Comparison of ENCODE assay signal across 24 mouse cellular contexts in the genomic region with DNA sequence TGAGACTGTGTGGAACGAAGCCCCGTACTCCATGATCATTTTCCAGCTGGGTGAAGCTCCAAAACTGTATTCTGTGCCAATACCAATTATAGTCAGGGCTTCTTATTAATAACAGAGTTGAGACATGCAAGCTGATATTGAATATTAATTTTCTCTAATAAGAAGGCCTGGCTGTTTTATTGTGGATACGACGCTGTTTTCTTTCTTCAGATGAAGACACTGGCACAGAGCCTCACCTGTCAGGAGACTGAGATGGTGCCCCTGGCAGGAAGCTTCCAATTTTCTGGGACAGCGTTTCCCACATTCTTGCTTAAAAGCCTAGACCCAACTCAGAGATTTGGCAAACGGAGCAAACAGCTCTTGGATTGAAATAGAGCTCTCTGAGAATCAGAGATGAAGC. TPM values are rescaled to one million over a fixed set of nuclear protein-coding genes. Genes with fewer than 3 reads are reported as not detected.
A peak's percentile ranks its signal among the peaks of the same experiment; 100 is the strongest.
DNase-seq lines count a peak whose midpoint lies in the region; ATAC-seq lines count a peak whose summit lies in the region.
"Had no signal": no experiment of that assay in that cellular context is flagged by ENCODE, and none has a peak within 500 bp of the region (broad histone marks: within the 10 kb centered on the region; RNA-seq: fewer than 3 reads in every experiment).

No protein-coding gene starts in this region.

- no peak overlapping the region for H3K4me2 ChIP-seq in forebrain, embryonic 14.5 days (ENCODE audit: low read length)
- no peak overlapping the region for H3K4me2 ChIP-seq in forebrain, embryonic 16.5 days (ENCODE audit: low read length)
- H3K4me2 ChIP-seq: embryonic facial prominence, embryonic 15.5 days; heart, embryonic 11.5 days; limb, embryonic 13.5 days; liver, embryonic 13.5 days; lung, embryonic 14.5 days had no signal

- H3K4me1 ChIP-seq in forebrain, embryonic 14.5 days (ENCODE audit: control insufficient read depth, insufficient read depth, low read length), result peaks cover 17% of the 10 kb centered on the region
- H3K4me1 ChIP-seq in forebrain, embryonic 10.5 days, result peaks cover 12% of the 10 kb centered on the region
- peaks cover 29% of the 10 kb centered on the region for H3K4me1 ChIP-seq in forebrain, embryonic 16.5 days (replicated peaks; ENCODE audit: control insufficient read depth, insufficient read depth, low read length)
- H3K4me1 ChIP-seq: embryonic facial prominence, embryonic 15.5 days; limb, embryonic 13.5 days; liver, embryonic 13.5 days had no signal

- peak; percentile 67 for DNase-seq in forebrain, embryonic 14.5 days (ENCODE audit: low spot score)
- no peak for DNase-seq in forebrain, embryonic 10.5 days (ENCODE audit: extremely low spot score, low spot score)
- DNase-seq in left cerebral cortex, postnatal 4 days, result peak; percentile 8
- no peak for DNase-seq in left cerebral cortex, adult 9 months (ENCODE audit: low spot score in 2 of 2)
- peak; percentile 59 for DNase-seq in cerebellum, adult 9-10 months
- DNase-seq in ovary, postnatal 36 days (ENCODE audit: low spot score), result no peak
- no peak for DNase-seq in thymus, adult 18-20 months
- DNase-seq: adrenal gland, postnatal 36 days; B cell, adult 2 months; gastrocnemius, adult 2 months; heart, postnatal 14 days; kidney, adult 18-20 months; liver, embryonic 13.5 days; lung, embryonic 14.5 days; lung, postnatal 36 days; right cerebral cortex, adult 18-20 months; spleen, adult 18-20 months; thymus, postnatal 4 days had no signal

- no peaks in the 10 kb centered on the region for H3K9me3 ChIP-seq in forebrain, embryonic 14.5 days (replicated peaks; ENCODE audit: control insufficient read depth, low read length)
- H3K9me3 ChIP-seq in forebrain, embryonic 10.5 days, result no peaks in the 10 kb centered on the region
- H3K9me3 ChIP-seq in forebrain, embryonic 16.5 days (ENCODE audit: control insufficient read depth, low read length), result no peaks in the 10 kb centered on the region
- H3K9me3 ChIP-seq: embryonic facial prominence, embryonic 15.5 days; limb, embryonic 13.5 days; liver, embryonic 13.5 days had no signal

- no peak overlapping the region for H3K4me3 ChIP-seq in forebrain, embryonic 14.5 days (ENCODE audit: low read depth, low read length)
- no peak overlapping the region for H3K4me3 ChIP-seq in forebrain, embryonic 10.5 days
- H3K4me3 ChIP-seq in forebrain, embryonic 16.5 days (replicated peaks; ENCODE audit: low read length), result no peak overlapping the region
- H3K4me3 ChIP-seq: embryonic facial prominence, embryonic 15.5 days; gastrocnemius, adult 2 months; limb, embryonic 13.5 days; liver, embryonic 13.5 days had no signal

- intact Hi-C loops in left cerebral cortex, postnatal 4 days (cut with DNase I), result no loop called here

- WGBS in forebrain, embryonic 14.5 days, result 45% methylated on average over 6 of the region's 6 CpGs
- WGBS in forebrain, embryonic 10.5 days, result 79% methylated on average over 6 of the region's 6 CpGs
- WGBS in forebrain, embryonic 16.5 days, result 28% methylated on average over 6 of the region's 6 CpGs

- 0 out of 2 replicates have a peak, but pooled peaks cover 2% of the 10 kb centered on the region for H3K36me3 ChIP-seq in forebrain, embryonic 14.5 days (ENCODE audit: control insufficient read depth, insufficient read depth, low read length)
- no peaks in the 10 kb centered on the region for H3K36me3 ChIP-seq in forebrain, embryonic 10.5 days (replicated peaks)
- no peaks in the 10 kb centered on the region for H3K36me3 ChIP-seq in forebrain, embryonic 16.5 days (ENCODE audit: control insufficient read depth, insufficient read depth)
- H3K36me3 ChIP-seq: embryonic facial prominence, embryonic 15.5 days; limb, embryonic 13.5 days; liver, embryonic 13.5 days had no signal

- H3K27ac ChIP-seq in forebrain, embryonic 14.5 days (ENCODE audit: low read depth, low read length), result no peak overlapping the region
- no peak overlapping the region for H3K27ac ChIP-seq in forebrain, embryonic 10.5 days
- peak overlapping the region; percentile 16 for H3K27ac ChIP-seq in forebrain, embryonic 16.5 days (ENCODE audit: low read length)
- H3K27ac ChIP-seq: embryonic facial prominence, embryonic 15.5 days; gastrocnemius, adult 2 months; kidney, postnatal 0 days; limb, embryonic 13.5 days; liver, embryonic 13.5 days had no signal

- peak; percentile 44; the same call in 1 of the 2 replicates for ATAC-seq in forebrain, embryonic 14.5 days
- ATAC-seq in forebrain, embryonic 16.5 days, result peak; percentile 39
- ATAC-seq: hindbrain, embryonic 16.5 days had no signal

- no peak overlapping the region for H3K9ac ChIP-seq in forebrain, embryonic 14.5 days (ENCODE audit: low read length)
- H3K9ac ChIP-seq in forebrain, embryonic 16.5 days (replicated peaks; ENCODE audit: low read depth, low read length), result no peak overlapping the region
- H3K9ac ChIP-seq: embryonic facial prominence, embryonic 15.5 days; limb, embryonic 13.5 days; liver, embryonic 13.5 days; lung, embryonic 14.5 days had no signal

- H3K27me3 ChIP-seq in forebrain, embryonic 14.5 days (replicated peaks; ENCODE audit: control insufficient read depth, insufficient read depth, low read length), result no peaks in the 10 kb centered on the region
- no peaks in the 10 kb centered on the region for H3K27me3 ChIP-seq in forebrain, embryonic 10.5 days (ENCODE audit: poor library complexity, severe bottlenecking)
- no peaks in the 10 kb centered on the region for H3K27me3 ChIP-seq in forebrain, embryonic 16.5 days (replicated peaks; ENCODE audit: control insufficient read depth, insufficient read depth, low read length)
- H3K27me3 ChIP-seq: embryonic facial prominence, embryonic 15.5 days; liver, embryonic 13.5 days had no signal

RNA-seq across cellular contexts. Expression of gene Nrcam, which starts 47.3 kb away (rescaled TPM):
- polyA plus RNA-seq in forebrain, embryonic 14.5 days (2014; fragmentation: Nextera tagmentation; extraction: Ambion mirVana), result 87.6 and 113 TPM in 2 replicates
- 19.4 and 22.6 TPM in 2 replicates for polyA plus RNA-seq in forebrain, embryonic 10.5 days (2016; fragmentation: Nextera tagmentation; extraction: Ambion mirVana)
- 100 to 1,000 TPM; 323 to 345 TPM for total RNA-seq in left cerebral cortex, postnatal 4 days (2021)
- polyA plus RNA-seq in forebrain, embryonic 16.5 days (2015; fragmentation: Nextera tagmentation; extraction: Ambion mirVana), result 129 and 139 TPM in 2 replicates

Comparison
In these comparisons a context has a peak if more than half of its experiments do, and no peak if none do; other contexts are left out.
1. DNase-seq: peak in forebrain, embryonic 14.5 days (single experiment), left cerebral cortex, postnatal 4 days (single experiment) and cerebellum, adult 9-10 months (single experiment); none in forebrain, embryonic 10.5 days (single experiment), left cerebral cortex, adult 9 months (0 of 2), ovary, postnatal 36 days (single experiment) and thymus, adult 18-20 months (0 of 2).